Mouse (Mus musculus) left cerebral cortex, postnatal 36 days (tissue): ENCODE data around the gene Vmn1r169. TPM values are rescaled to one million over a fixed set of nuclear protein-coding genes. Genes with fewer than 3 reads are reported as not detected.
"Not testable (repeated sequence)": the region's sequence is repeated elsewhere in the genome, so short reads cannot be mapped to it uniquely, and the experiment has no call there.

Experiments used
- DNase-seq, 2 experiments: peaks; one replicate each; pipeline ENCODE4 v3.0.0; 2021 to 2022; ENCODE audit warnings: low spot score in 2 of 2, mixed read lengths in 1 of 2
- intact Hi-C: fragments of 180-260 bp; cut with DNase I; formaldehyde crosslinking; loops from one replicate; pipeline ENCODE4 v1.15.1; 2025
- total RNA-seq, 2 experiments: library from RNA; stranded (reverse); gene quantifications; 2 replicates each; pipeline ENCODE4 v1.2.3; 2021

Vmn1r169 gene
- not detected for total RNA-seq

DNA sequence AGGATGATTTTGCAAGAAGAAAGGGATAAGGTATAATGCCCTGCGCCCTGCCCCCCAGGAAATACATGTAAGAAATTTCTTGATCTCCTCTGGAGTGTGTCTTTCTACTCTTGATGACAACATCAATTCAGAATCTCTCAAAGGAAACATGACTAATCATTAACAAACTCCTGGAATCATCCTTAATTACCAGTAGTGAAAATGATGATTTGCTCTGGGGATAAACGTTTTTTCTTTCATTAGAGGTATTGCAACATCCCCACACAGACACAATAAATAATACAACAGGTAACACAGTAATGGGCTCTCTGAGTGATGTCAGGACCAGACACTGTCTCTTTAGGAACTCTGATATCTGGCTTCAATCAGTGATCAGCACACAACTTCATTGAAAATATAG lies at the start of gene Vmn1r169:
Gene Vmn1r169, plus strand, starts transcription at position 301 of the 400 bp plus-strand sequence.
- DNase-seq, intact Hi-C loops: not testable (repeated sequence)

DNA sequence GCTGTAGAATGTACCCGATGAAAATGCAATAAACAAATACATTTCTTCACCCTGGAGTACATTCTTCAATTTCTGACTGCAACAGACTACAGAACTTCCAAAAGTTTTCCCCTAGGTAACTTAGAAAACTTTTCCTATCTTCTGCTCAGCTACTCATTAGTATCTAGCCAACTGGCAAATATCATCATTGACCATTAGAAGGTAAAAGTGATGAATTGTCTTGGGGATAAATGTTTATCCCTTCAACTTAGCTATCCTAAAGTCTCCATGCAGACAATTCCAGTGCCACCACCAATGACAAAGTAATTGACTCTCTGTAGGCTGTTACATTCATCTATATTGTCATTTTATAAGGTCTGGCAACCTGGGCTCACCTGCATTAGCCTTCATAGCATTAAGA lies 35.9 kb upstream of the Vmn1r169 start, which contains the start of gene Vmn1r168:
Gene Vmn1r168, plus strand, starts transcription at position 301 of the 400 bp plus-strand sequence.
- intact Hi-C loops, DNase-seq: not testable (repeated sequence)

DNA sequence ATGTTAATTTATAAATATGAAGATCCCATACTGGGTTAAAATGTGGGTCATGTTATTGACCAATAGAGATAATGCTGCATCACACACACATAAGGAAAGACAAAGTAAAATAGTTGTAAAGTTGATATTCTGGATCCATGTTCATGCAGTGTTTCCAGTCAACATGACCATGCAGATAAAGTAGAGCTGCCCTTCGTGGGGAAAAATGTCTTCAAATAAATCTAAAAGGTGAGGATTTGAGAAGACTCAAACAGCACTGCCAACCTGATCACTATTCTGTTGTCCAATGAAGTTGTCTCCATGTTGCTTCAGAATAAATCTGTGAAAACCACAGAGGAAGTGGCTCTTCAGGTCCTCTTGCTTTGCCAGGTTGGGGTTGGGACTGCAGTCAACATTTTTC lies 30.5 kb downstream of the Vmn1r169 start, which contains the start of gene Vmn1r170:
Gene Vmn1r170, plus strand, starts transcription at position 301 of the 400 bp plus-strand sequence.
- intact Hi-C loops, result not testable (repeated sequence)

More for the DNA sequence above, 30.5 kb downstream of the Vmn1r169 start, which contains the start of gene Vmn1r170:
- DNase-seq, result not testable (repeated sequence)

Other genes starting within 250 kb of the Vmn1r169 start
- gene Nlrp5, start 189.6 kb upstream of the Vmn1r169 start, total RNA-seq, result not detected
- gene Vmn1r167, start 68.3 kb upstream of the Vmn1r169 start, total RNA-seq, result not detected
- not detected for gene Vmn1r168, start 35.8 kb upstream of the Vmn1r169 start, total RNA-seq
- not detected for gene Vmn1r170, start 30.6 kb downstream of the Vmn1r169 start, total RNA-seq
- gene Vmn1r171, start 55.2 kb downstream of the Vmn1r169 start, total RNA-seq, result not detected
- gene Vmn1r172, start 82.8 kb downstream of the Vmn1r169 start, total RNA-seq, result not detected
- gene Vmn1r173, start 125.2 kb downstream of the Vmn1r169 start, total RNA-seq, result not detected
- not detected for gene Vmn1r174, start 176.7 kb downstream of the Vmn1r169 start, total RNA-seq
- gene Vmn1r175, start 235.1 kb downstream of the Vmn1r169 start, total RNA-seq, result not detected